Mouse (Mus musculus) liver, adult 2 months (tissue): ENCODE results near the gene Tsn. TPM values are rescaled to one million over a fixed set of nuclear protein-coding genes. Genes with fewer than 3 reads are reported as not detected.

Experiments
- DNase-seq: peaks from one replicate; pipeline ENCODE4 v3.0.0-alpha.2; 2011; ENCODE audit warnings: low read depth, low spot score; ENCODE audit errors: extremely low read depth
- H3K27ac ChIP-seq: fragments of 200-500 bp; replicated peaks from 2 replicates; pipeline ENCODE4 v1.5.1; 2012; ENCODE audit warnings: low read depth, mild to moderate bottlenecking, control low read depth, inconsistent platforms, low read length; ENCODE audit not compliant: insufficient read depth
- H3K27me3 ChIP-seq: fragments of 200-500 bp; 2 replicates; pipeline ENCODE4 v1.6.1; 2012; ENCODE audit warnings: mild to moderate bottlenecking, moderate library complexity, low read length, inconsistent platforms; ENCODE audit not compliant: control insufficient read depth, insufficient read depth
- H3K36me3 ChIP-seq: fragments of 200-500 bp; 2 replicates; pipeline ENCODE4 v1.6.1; 2012; ENCODE audit warnings: low read length, inconsistent platforms; ENCODE audit not compliant: control insufficient read depth, insufficient read depth
- H3K4me1 ChIP-seq: fragments of 200-500 bp; 2 replicates; pipeline ENCODE4 v1.6.1; 2011; ENCODE audit warnings: low read length; ENCODE audit not compliant: control insufficient read depth, insufficient read depth
- H3K4me3 ChIP-seq: fragments of 200-500 bp; 2 replicates; pipeline ENCODE4 v1.5.1; 2011; ENCODE audit warnings: low read depth, mild to moderate bottlenecking, control low read depth, low read length, moderate library complexity; ENCODE audit not compliant: insufficient read depth
- H3K79me2 ChIP-seq: fragments of 200-500 bp; 2 replicates; pipeline ENCODE4 v1.6.1; 2012; ENCODE audit warnings: inconsistent platforms, mild to moderate bottlenecking, low read length, moderate library complexity; ENCODE audit not compliant: control insufficient read depth, insufficient read depth
- H3K9ac ChIP-seq: fragments of 200-500 bp; 2 replicates; pipeline ENCODE4 v1.6.1; 2012; ENCODE audit warnings: low read depth, mild to moderate bottlenecking, control low read depth, inconsistent platforms, low read length
- CTCF ChIP-seq: fragments of 200-500 bp; IDR thresholded peaks from 2 replicates; pipeline ENCODE4 v1.5.1; 2011; ENCODE audit warnings: low read depth, low read length, control low read depth
- POLR2A ChIP-seq: fragments of 200-500 bp; IDR thresholded peaks from 2 replicates; pipeline ENCODE4 v1.6.1; 2011; ENCODE audit warnings: low read length, control low read depth; ENCODE audit not compliant: insufficient read depth; ENCODE audit errors: extremely low read depth
- WGBS: fragments of 180-500 bp; shearing (Covaris S2); methylation state at CpG from one replicate; pipeline ENCODE4 v1.1.7; 2018; 5-methylcytosine and 5-hydroxymethylcytosine counted together
- polyA plus RNA-seq: library from polyadenylated mRNA; depleted of rRNA; stranded (reverse); fragments of >200 nt; gene quantifications from 2 replicates; pipeline ENCODE4 v1.2.3, GENCODE M21; 2012; rRNA removed
- total RNA-seq: library from RNA; depleted of rRNA; stranded (reverse); fragments of >200 nt; gene quantifications from 2 replicates; pipeline ENCODE4 v1.2.3, GENCODE M21; 2014; rRNA removed

The Tsn gene
- total and polyA plus RNA-seq, 2 experiments: 28.9 to 37.0 TPM

- Histone ChIP-seq H3K79me2 (no peaks in the 10 kb centered on the region), H3K36me3 (no peaks in the 10 kb centered on the region), H3K27me3 (no peaks in the 10 kb centered on the region), H3K4me1 (no peaks in the 10 kb centered on the region), H3K4me3 (no peak overlapping the region), H3K9ac (no peak overlapping the region), H3K27ac (no peak overlapping the region)
- TF ChIP-seq POLR2A (no peak), CTCF (no peak)
- DNase-seq: no peak
- 35% methylated on average over 2 of the region's 2 CpGs for WGBS
Measured at GRCm38 (mm10) chr1:118251931-118252330, 59.6 kb downstream of the Tsn start.

Other genes with a start within 250 kb of the Tsn start
- gene Gm29106, start 135.2 kb downstream of the Tsn start, total RNA-seq: not detected in 2 replicates
- not detected in 2 replicates for gene Gm29106, start 135.2 kb downstream of the Tsn start, polyA plus RNA-seq
- 18.2 and 20.8 TPM in 2 replicates for gene Nifk, start 10.1 kb upstream of the Tsn start, total RNA-seq
- gene Nifk, start 10.1 kb upstream of the Tsn start, polyA plus RNA-seq: 4.3 and 4.8 TPM in 2 replicates
- 12.1 and 12.8 TPM in 2 replicates for gene Clasp1, start 77.3 kb upstream of the Tsn start, total RNA-seq
- gene Clasp1, start 77.3 kb upstream of the Tsn start, polyA plus RNA-seq: 4.1 and 4.4 TPM in 2 replicates